Mouse (Mus musculus) A20 (cell line): ENCODE measurements around the gene Stk11.
A peak's percentile ranks its signal among the peaks of the same experiment; 100 is the strongest.

ENCODE experiments used
- DNase-seq: peaks from one replicate; pipeline ENCODE4 v3.0.0-alpha.2; 2011; ENCODE audit warnings: low read depth, low spot score

Gene Stk11

DNA sequence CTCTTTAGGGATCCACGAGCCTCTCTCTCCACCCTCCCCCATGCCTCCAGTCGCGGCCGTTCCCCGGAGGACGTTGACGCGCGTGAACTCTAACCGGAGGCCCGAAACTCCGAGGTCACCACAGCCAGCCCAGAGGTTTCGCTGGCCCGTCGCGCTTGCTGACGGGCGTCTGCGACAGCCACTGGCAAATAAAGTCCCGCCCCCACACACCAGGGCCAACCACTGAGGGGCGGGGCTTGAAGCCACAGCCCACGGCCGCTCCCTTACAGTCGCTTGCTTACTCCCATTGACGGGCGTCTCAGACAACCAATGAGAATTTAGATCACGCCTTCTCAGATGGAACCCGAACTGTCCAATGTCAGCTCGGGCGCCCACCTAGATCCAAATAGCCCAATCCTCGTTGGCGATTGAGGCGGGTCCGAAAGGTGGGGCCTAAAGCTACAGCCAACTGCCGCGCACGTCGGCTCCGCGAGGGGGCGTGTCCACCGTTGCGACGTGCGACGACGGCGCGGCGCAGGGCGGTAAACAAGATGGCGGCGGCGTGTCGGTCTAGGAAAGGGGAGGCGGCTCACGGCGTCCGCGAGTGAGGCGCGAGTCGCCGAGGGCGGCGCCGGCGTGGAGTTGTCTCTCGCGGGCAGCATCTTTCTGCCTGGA, at the start of gene Stk11:
TSS of gene Stk11 (plus strand) at position 514 of the 654 bp plus-strand sequence.
- DNase-seq, result peak; percentile 100

DNA sequence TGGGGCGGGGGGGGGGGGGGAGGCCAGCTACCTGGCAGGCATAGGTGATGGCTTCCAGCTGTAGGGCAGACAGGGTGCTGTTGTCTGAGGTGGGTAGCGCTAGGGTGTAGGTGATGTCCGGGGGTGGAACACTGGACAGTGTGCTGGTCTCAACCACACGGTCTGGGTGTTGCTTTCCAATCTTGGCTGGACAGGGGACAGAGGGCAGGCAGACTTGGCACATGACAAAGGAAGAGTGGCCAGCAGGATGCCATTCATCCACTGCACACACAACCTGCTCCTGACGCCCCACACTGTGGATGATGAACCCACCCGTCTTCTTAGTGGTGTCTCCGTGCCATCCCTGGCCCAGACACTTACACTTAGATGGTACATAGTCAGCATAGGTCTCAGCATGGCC, 46.4 kb upstream of the Stk11 start:
- DNase-seq, result no peak

DNA sequence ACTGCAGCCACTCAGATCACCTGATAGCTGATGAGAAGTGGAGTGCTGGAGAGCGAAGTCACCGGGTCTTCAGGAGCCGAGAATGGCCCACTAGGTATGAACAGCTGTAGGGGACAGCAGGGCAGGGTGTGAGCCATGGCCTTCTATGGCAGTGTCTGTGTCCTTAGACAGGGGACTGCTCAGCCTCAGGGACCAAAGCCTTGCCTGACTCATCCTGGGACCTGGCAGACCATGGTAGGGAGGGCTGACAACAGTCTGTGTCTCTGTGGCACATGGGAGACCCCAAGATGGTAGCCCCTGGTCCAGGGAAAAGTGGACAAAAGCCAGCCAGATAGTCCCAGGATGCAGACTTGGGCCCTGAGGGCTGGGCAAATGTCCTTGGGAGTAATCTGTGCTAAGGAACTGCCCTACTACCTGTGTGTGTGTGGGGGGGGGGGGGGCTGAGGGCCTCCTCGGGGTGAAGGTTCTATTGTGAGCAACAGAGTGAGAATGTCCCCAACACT, 45.6 kb upstream of the Stk11 start:
- DNase-seq, result no peak

DNA sequence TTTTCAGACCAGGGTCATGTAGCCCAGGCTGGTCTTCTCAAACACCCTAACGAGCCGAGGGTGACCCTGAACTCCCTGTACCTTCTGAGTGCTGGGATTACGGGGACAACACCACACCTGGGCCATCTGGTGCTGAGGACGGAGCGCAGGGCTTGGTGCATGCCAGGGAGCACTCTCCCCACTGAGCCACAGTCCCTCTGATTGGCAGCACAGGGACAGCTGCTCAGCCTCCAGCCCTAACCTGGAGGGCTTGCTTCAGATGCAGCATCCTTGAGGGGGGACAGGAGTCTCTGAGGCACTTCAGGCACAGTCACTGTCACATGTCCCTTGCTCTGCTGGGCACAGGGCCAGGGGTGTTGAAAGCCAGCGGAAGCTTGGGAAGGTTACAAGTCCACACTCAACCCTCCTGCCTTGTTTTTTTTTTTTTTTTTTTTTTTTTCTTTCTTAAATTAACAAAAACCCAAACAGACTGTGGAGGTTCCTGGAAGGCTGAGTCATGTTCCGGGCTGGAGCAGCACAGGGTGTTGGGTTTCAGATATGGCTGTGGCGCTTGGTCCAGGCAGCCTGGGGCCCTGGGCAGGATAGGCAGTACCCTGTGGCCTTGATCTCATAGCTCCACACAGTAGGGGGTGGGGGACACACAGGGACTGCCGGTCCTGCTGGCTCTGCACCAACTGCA, 44.6 kb upstream of the Stk11 start:
- DNase-seq, result no peak

DNA sequence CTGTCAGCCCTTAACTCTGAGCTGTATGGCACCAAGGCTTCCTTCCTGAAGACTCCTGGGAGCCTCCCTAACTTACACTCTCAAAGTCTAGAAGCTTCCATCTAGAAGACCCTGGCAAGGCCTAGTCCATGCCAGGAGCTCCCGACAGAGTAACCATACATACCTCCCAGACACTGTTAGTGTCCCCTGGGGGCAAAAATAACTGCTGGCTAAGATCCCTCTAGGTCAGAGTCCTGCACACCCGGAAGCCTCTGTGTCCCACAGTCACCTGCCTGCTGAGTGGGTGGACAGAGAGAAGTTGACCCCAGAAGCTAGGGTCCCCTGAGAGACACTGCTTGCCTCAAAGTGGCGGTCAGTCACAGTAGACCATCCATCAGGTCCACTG, 44.1 kb upstream of the Stk11 start:
- no peak for DNase-seq

DNA sequence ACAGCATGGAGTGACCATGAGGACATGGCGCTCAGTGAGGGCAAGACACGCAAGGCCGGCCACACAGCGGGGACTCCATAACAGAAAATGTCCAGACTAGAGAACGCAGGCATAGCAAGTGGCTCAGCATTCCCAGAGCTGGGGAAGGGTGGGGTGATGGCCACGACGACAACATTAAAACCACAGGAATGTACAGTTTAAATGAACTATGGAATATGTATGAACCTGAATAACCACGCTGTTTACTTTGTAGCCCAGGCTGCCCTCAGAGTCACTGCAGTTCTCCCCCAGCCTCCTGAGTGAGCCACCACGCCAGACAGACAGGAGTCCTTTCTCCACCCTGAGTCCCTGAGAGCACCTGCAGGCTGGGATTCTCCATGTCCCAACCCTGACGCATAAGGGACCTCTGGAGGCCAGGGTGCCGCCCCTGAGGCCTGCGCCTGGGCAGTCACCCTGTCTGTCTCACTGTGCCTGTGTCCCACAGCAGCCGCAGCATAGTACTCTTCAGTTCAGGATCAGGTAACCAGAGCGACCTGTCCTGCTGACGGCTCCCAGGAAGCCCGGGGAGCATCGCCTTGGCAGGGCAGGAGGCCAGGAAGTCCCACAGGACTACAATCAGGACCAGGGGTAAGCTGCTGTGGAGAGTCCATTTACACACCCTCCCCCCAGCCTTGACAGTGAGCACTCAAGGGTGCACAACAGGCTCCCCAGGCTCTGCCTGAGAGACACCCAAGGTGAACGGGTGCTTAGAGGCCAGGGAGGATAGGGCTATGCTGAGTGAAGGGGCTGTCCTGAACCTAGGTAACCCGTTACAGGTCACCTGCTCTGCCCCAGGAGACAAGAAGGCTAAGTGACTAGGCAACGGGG, 42.7 kb upstream of the Stk11 start:
- no peak for DNase-seq

DNA sequence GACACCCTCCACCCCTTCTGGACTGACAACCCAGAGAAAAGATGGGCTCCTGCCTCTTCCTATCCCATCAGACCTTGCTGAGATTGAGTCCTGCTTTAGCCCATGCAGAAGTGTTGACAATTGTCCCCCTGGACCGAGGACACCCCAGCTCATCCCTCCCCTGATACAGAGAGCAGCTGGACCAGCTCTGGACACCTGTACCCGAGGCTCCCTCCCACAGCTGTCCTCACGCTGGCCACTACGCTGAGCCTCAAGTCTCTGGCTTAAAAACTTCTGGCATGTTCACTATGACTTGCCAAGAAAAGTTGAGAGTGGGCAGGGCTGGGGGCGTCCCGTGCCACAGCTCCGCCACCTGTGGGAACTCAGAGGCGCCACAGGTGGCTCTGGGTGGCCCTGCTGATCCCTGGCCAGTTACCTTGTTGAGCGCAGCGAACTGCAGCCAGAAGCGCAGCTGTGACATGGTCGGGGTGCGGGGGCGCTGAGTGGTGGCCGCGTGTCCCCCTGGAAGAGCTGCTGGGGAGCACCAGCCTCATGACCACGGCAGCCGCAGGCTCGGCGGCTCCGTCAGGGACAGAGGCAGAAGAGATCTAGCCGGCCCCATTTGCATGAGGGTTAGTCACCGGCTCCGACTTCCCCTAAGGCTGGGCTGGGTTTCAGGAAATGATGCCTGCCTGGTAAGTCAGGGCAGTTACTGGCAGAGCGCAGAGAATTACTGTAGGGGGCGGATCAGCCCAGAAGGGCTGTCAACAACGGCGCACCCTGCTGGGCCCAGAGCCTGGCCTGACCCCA, 40.6 kb upstream of the Stk11 start:
- DNase-seq, result peak; percentile 96

DNA sequence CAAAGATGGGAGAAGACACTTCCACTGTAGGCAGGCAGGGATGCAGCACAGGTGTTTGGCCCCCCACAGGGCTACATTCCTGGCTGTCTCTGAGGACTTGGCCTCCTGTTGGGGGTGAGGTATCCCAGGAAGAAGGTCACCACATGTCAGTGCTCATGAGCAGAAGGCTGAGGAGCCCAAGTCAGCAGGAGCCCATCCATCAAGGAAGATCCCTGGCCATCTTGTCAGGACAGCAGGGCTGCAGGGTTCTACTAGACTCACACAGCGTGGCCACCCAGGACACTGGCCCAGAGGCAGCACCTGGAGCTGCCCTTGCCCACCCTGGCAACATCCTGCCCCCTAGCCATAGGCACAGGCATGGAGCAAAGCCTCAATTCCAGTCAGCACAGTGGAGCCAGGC, 39.7 kb upstream of the Stk11 start:
- no peak for DNase-seq

DNA sequence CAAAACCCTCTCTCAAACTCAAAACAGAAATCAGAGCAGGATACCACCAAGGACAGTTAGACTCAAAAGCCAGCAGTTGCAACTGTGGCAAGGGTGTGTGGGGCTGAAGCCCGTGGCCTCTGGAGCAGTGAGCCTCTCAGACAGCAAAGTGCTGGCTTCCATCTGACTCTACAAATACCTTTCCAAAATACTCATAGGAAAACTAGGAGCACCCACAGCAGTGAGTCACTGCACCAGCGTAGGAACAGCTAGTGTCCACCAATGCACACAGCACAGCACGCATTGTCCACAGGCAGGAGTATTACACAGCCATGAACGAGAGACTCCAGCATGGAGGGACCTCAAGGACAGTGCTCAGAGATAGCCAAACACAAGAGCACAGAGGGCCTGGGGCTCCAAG, 39.2 kb upstream of the Stk11 start:
- no peak for DNase-seq

DNA sequence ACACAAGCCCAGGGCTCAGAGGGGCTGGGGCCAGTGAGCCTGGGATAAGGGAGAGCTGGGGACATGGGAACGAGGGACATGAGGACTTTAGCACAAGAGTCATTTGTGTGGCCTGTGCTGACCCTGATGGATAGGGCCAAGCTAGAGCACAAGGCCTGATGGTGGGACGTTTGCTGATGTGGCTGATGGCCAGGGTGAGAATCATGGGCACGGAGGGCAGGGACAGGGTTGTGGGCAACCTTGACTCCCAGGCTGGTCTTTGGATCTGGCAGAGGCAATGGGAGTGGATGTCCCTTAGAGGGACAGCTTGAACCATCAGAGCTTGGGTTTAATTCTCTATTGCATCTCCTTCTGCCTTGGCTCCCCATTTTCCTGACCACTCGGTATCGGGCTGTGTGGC, 38.3 kb upstream of the Stk11 start:
- DNase-seq, result no peak

DNA sequence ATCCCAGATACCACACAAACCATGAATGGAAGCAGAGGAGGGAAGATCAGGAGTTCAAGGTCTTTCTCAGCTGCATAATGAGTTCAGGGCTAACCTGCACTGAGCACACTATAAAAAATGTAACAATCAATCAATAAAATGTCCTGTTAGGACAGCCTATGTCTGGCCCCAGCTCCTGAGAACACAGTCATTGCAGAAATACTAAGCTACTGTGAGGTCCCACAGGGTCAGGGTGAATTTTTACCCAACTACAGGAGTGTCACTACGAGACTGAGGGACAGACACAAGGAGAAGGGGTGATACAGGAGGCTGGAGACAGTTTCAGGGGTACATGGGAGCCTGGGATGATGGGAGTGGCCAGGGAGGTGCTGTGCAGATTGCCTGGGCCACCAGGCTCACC, 37.2 kb upstream of the Stk11 start:
- DNase-seq, result no peak

DNA sequence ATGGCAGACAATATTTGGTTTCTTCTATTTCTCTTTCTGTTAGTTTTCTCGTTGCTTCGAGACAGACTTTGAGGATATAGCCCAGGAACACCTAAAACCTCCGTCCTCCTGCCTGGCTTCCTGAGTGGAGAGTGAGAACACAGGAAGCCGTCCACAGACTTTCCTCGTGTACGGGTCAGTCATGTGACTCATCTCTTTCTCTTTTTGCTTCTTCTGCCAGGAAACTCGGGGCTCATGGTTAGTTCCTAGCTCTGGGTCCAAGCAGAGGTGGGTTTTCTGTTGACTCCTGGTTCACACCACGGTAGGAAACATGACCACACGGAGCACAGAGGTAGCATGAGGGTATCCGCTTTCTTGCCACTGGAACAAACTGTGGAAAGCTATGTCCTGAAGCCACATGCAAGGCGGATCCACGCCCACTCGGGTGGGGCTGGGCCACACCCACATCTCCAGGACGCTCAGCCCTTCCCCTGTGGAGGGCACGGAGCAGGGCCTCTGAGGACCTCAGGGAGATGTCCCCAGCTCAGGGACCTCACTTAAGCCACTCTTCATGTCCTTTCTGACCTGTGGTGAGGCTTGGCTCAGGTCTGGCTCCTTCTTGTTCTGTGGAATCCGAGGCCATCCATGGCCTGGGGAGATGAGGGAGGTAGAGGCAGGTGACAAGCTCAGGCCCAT, 35.1 kb upstream of the Stk11 start:
- no peak for DNase-seq

DNA sequence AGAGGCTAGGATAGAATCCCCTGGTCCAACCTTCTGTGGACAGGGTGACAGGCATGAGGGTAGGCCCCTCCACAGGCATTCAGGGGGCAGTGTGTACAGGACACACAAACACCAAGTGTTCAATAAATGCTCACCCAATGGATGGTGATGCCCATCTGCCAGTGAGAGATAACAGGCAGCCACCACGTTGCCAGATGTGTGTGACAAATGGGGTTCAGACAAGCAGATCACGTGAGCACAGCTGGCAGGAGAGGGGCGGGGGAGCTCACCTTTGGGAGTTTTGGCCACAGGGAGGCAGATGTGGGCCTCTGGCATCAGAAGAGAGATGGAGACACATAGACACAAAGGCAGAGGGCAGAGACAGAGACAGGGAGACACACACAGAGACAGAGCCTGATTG, 34.5 kb upstream of the Stk11 start:
- DNase-seq, result peak; percentile 46

DNA sequence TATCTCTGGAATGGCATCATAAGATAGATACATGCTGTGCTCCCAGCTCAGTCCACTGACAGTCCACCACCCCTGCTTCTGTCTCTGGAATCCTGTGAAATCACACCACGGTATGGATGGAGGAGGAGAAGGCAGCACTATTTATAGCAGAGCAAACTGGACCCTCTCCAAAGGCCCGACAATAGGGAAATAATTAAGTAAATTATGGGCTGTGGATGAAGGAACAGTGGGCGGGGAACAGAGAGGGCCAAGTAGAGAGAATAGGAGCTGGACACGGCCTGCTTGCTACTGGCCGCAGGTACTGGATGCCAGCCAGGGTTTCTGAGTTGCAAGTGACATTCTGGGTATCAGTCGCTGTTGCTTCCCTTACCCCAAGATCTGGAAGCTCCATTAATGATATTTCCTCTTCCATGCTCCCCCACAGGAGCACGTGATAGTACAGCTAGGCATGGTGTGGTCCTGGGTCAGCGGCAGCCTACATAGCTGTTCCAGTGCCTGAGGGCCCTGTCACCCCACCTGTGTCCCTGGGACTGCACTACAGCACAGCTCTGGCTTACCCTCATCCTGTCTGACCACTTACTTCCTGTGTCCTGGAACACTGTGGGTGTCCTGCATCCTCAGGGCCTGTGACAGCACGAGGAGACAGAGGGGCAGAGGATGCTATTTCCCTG, 30.7 kb upstream of the Stk11 start:
- DNase-seq, result no peak

DNA sequence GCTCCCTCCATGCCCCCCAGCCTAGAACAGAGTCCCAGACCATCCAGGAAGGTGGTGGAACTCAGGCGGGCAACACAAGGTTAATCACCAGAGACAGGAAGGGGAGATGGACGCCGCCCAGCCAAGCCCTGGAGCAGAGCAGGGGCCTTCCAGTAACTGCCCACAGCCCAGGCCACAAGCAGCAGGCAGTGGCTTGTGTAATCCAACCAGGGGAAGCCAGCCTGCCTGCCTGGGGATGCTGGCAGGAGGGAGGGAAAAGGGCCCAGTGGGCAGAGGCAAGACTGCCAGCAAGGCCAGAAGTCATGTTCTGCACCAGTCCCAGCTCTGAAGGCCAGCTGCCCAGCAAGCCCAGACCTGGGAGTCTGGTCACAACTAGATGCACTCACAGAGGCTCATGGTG, 28.8 kb upstream of the Stk11 start:
- DNase-seq, result no peak

DNA sequence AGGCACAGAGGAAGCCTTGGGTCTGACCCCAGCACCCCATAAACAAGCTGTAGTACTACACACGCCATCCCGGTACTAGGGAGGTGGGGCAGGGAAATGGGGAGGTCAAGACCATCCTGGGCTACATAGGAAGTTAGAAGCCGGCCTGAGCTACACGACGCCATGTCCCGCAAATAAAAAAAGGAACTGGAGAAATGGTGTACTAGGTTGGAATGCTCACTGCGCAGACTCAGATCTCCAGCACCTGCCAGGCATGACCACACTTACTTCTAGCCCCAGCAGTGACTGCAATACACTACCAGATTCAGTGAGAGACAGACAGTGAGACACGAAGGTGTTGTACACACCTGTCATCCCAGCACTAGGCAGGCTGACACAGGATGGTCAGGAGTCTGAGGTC, 28.1 kb upstream of the Stk11 start:
- no peak for DNase-seq

DNA sequence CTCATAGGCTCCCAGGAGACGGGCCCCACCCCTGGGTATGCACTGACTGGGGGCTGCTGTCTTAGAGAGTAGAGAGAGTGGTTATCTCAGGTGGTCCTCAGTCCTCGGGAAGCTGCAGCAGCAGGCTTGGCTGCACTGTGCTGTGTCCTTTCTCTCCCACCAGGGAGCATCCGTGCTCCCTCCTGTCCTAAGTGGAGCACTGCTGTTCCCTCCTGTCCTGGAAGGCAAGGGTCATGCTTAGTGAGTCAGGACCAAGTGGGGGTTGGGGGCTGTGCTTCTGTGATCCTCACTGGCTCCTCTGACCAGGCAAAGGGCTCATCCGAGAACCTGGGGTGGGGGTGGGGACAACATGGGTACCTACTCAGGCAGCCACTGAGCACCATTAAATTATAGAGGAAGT, 26.5 kb upstream of the Stk11 start:
- DNase-seq, result no peak

DNA sequence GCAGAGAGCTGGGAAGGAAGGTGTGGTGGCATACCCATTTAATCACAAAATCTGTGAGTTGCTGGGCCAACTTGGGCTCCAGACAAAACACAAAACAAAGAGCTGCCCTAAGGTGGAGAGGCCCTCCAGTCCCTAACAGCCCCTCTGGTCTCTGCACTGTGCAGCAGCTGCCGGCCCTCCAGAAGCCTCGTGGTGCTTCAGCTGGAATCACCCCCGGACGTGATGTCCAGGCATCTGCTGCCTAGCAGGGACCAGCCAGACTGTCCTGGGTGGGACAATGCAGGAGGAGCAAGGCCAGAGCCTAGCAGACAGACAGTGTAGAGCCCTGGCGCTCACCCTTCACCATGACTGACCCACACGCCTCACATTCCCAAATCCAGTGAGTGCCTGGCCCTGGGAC, 24.1 kb upstream of the Stk11 start:
- no peak for DNase-seq

DNA sequence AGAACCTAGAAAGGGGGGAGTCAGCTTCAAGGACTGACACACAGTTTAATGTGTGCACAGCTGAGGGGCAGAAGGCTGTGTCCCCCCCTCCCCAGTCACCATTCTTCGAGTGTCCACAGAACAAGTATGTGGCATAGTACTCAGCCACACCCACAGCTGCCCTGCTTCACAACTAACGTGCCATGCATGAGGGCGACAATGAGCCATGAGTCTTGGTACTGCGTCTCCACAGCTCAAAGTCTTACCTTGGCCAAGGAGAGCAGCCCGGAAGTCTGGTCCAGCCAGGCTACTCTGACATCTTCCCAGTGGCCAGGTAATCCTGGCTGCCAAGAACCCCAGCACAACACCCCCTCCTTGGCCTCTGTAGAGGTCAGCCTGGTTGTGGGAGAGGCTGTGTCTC, 22.9 kb upstream of the Stk11 start:
- DNase-seq, result no peak

DNA sequence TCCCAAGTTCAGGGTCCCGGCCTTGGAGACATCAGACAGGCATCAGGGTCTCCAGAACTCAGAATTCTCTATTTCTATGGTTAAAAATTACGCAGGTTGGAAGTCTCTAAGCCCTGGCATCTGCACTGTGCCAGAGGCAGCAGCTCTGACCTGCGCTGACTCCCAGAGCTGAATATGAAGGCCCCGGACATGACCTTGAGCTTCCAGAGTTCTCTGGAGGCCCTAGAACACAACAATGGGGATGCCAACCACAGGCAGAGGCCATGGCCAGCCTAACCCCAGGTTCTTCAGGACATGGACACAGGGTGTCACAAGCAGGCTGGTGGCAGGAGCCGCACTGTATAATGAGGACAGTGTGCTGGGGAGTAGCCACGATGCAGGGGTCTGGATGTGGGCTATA, 21.5 kb upstream of the Stk11 start:
- no peak for DNase-seq

DNA sequence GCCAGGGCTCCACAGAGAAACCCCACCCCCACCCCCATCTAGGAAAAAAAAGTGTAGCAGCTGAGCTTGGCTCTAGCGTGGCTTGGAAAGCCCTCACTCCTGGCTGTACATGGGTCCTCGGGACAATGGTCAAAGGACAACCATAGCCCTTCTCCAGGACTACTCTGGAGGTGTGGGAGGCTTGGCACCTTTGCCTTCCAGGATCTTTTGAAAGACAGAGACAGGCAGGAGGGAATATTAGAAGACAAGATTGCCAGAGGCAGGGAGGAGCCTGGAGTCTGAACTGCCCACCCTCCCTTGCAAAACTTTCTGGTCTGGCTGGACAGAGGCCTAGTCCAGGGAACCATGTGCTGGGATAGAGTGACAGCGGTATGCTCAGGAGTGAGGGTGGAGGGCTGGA, 20.9 kb upstream of the Stk11 start:
- DNase-seq, result no peak
